Mouse (Mus musculus): Measurements from ENCODE around the gene Vmn1r185.

GRCm38 (mm10) chr7:26589774-26590173, 28.5 kb downstream of the Vmn1r185 start:
- TF ChIP-seq GATA1 (IDR thresholded peaks at IDR 0.05; ENCODE audit: borderline replicate concordance, low read length) (no peak), FLI1 (IDR thresholded peaks at IDR 0.05; ENCODE audit: low read length) (no peak)
